Mouse (Mus musculus) brain, embryonic 14.5 days (tissue): ENCODE data around the gene Glb1.

Source experiments
- CTCF ChIP-seq: fragments of 200-500 bp; IDR thresholded peaks from 2 replicates; pipeline ENCODE4 v1.5.1; 2012; ENCODE audit warnings: inconsistent platforms, mild to moderate bottlenecking, moderate library complexity, borderline replicate concordance; ENCODE audit not compliant: insufficient read depth, insufficient read length; ENCODE audit errors: extremely low read depth
- POLR2A ChIP-seq: fragments of 200-500 bp; IDR thresholded peaks from 2 replicates; pipeline ENCODE4 v1.6.1; 2012; ENCODE audit warnings: mild to moderate bottlenecking, inconsistent platforms, borderline replicate concordance; ENCODE audit not compliant: poor library complexity, insufficient read depth, insufficient read length, severe bottlenecking; ENCODE audit errors: extremely low read depth

- TF ChIP-seq POLR2A (no peak), CTCF (no peak)
Measured at GRCm38 (mm10) chr9:114458436-114458835, 57.6 kb downstream of the Glb1 start.
